7 mouse cellular contexts compared by ENCODE assay signal in genomic region chr17:75464983-75465634, GRCm38 (mm10). TPM values are rescaled to one million over a fixed set of nuclear protein-coding genes. Genes with fewer than 3 reads are reported as not detected.
A peak's percentile ranks its signal among the peaks of the same experiment; 100 is the strongest.
DNase-seq lines count a peak whose midpoint lies in the region; ATAC-seq and TF ChIP-seq lines count a peak whose summit lies in the region.

No protein-coding gene starts in this region.

- no peaks in the 10 kb centered on the region; the same call in 1 of the 2 replicates for H3K4me1 ChIP-seq in embryonic facial prominence, embryonic 11.5 days (ENCODE audit: control insufficient read depth, insufficient read depth, low read length)
- peaks cover 6% of the 10 kb centered on the region; the same call in 1 of the 2 replicates for H3K4me1 ChIP-seq in kidney, adult 2 months (ENCODE audit: control insufficient read depth, insufficient read depth, low read length)
- H3K4me1 ChIP-seq in limb, embryonic 11.5 days (ENCODE audit: control insufficient read depth, insufficient read depth, low read length), result peaks cover 6% of the 10 kb centered on the region; the same call in 1 of the 2 replicates
- H3K4me1 ChIP-seq in midbrain, embryonic 11.5 days (ENCODE audit: control insufficient read depth, insufficient read depth, low read length), result no peaks in the 10 kb centered on the region
- peaks cover 18% of the 10 kb centered on the region for H3K4me1 ChIP-seq in spleen, adult 2 months (ENCODE audit: control insufficient read depth, insufficient read depth, insufficient read length)

- no peaks in the 10 kb centered on the region for H3K9me3 ChIP-seq in embryonic facial prominence, embryonic 11.5 days (replicated peaks; ENCODE audit: control insufficient read depth, low read length)
- H3K9me3 ChIP-seq in limb, embryonic 11.5 days (ENCODE audit: control insufficient read depth, low read length), result no peaks in the 10 kb centered on the region
- H3K9me3 ChIP-seq in midbrain, embryonic 11.5 days (ENCODE audit: control insufficient read depth, low read length), result no peaks in the 10 kb centered on the region

- no peak; the same call in 1 of the 2 replicates for ATAC-seq in embryonic facial prominence, embryonic 11.5 days (replicated peaks; ENCODE audit: insufficient number of reproducible peaks, low FRiP score, low TSS enrichment, low read depth)
- ATAC-seq in limb, embryonic 11.5 days (ENCODE audit: insufficient number of reproducible peaks, low FRiP score, low TSS enrichment, low read depth), result peak; percentile 74; the same call in 1 of the 2 replicates
- ATAC-seq in midbrain, embryonic 11.5 days (ENCODE audit: low FRiP score), result 0 out of 2 replicates have a peak, but pooled peaks have one; percentile 24

- no peaks in the 10 kb centered on the region for H3K36me3 ChIP-seq in embryonic facial prominence, embryonic 11.5 days (replicated peaks; ENCODE audit: control insufficient read depth, insufficient read depth, low read depth, low read length)
- no peaks in the 10 kb centered on the region for H3K36me3 ChIP-seq in kidney, adult 2 months (ENCODE audit: control insufficient read depth, insufficient read depth, low read length)
- no peaks in the 10 kb centered on the region for H3K36me3 ChIP-seq in limb, embryonic 11.5 days (ENCODE audit: control insufficient read depth, insufficient read depth, low read length)
- H3K36me3 ChIP-seq in midbrain, embryonic 11.5 days (ENCODE audit: control insufficient read depth, insufficient read depth, low read length), result no peaks in the 10 kb centered on the region
- no peaks in the 10 kb centered on the region; the same call in 1 of the 2 replicates for H3K36me3 ChIP-seq in spleen, adult 2 months (ENCODE audit: control insufficient read depth, insufficient read depth, low read length)

- DNase-seq in adrenal gland, postnatal 14 days, result peak; percentile 77
- DNase-seq in embryonic facial prominence, embryonic 11.5 days (ENCODE audit: low spot score), result peak; percentile 55
- peak; percentile 88 to 93 for DNase-seq in heart, adult 18-20 months
- DNase-seq in kidney, adult 2 months, result peak; percentile 83
- peak; percentile 58 for DNase-seq in limb, embryonic 11.5 days (ENCODE audit: low spot score)
- DNase-seq in midbrain, embryonic 11.5 days (ENCODE audit: low spot score, missing footprints), result peak; percentile 81
- peak; percentile 73 to 80 for DNase-seq in spleen, adult 2 months (ENCODE audit: low read depth in 1 of 2, low spot score in 2 of 2)

- peak overlapping the region; percentile 25; the same call in 1 of the 2 replicates for H3K4me2 ChIP-seq in embryonic facial prominence, embryonic 11.5 days (ENCODE audit: low read depth, low read length)
- peak overlapping the region; percentile 35 for H3K4me2 ChIP-seq in limb, embryonic 11.5 days (ENCODE audit: low read depth, severe bottlenecking)
- H3K4me2 ChIP-seq in midbrain, embryonic 11.5 days, result no peak overlapping the region

- 10% methylated on average over 15 of the region's 15 CpGs for WGBS in embryonic facial prominence, embryonic 11.5 days
- WGBS in kidney, adult 2 months, result 9% methylated on average over 15 of the region's 15 CpGs
- 6% methylated on average over 15 of the region's 15 CpGs for WGBS in limb, embryonic 11.5 days
- WGBS in midbrain, embryonic 11.5 days, result 20% methylated on average over 15 of the region's 15 CpGs
- 1% methylated on average over 15 of the region's 15 CpGs for WGBS in spleen, adult 2 months

- no peaks in the 10 kb centered on the region for H3K27me3 ChIP-seq in embryonic facial prominence, embryonic 11.5 days (ENCODE audit: control insufficient read depth, insufficient read depth, low read length)
- no peaks in the 10 kb centered on the region for H3K27me3 ChIP-seq in kidney, adult 2 months (replicated peaks; ENCODE audit: control insufficient read depth, insufficient read depth, low read length)
- no peaks in the 10 kb centered on the region for H3K27me3 ChIP-seq in limb, embryonic 11.5 days (ENCODE audit: control insufficient read depth, insufficient read depth, low read length)
- H3K27me3 ChIP-seq in midbrain, embryonic 11.5 days (ENCODE audit: control insufficient read depth, insufficient read depth, low read length), result no peaks in the 10 kb centered on the region
- H3K27me3 ChIP-seq in spleen, adult 2 months (ENCODE audit: control insufficient read depth, insufficient read depth, low read length), result no peaks in the 10 kb centered on the region

- no peak for TF ChIP-seq CTCF in kidney, adult 2 months (conservative IDR thresholded peaks at IDR 0.05; ENCODE audit: insufficient read depth, insufficient read length, low read depth, low read length)
- no peak for TF ChIP-seq CTCF in spleen, adult 2 months (IDR thresholded peaks at IDR 0.05; ENCODE audit: extremely low read depth, insufficient read depth, insufficient read length, insufficient replicate concordance)

- 0 out of 2 replicates have a peak overlapping the region, but pooled peaks have one; percentile 10 for H3K4me3 ChIP-seq in embryonic facial prominence, embryonic 11.5 days (ENCODE audit: low read depth, low read length)
- peak overlapping the region; percentile 4; the same call in 1 of the 2 replicates for H3K4me3 ChIP-seq in kidney, adult 2 months (ENCODE audit: insufficient read depth, low read depth, low read length)
- H3K4me3 ChIP-seq in limb, embryonic 11.5 days (ENCODE audit: low read depth, low read length), result 0 out of 2 replicates have a peak overlapping the region, but pooled peaks have one; percentile 6
- no peak overlapping the region for H3K4me3 ChIP-seq in midbrain, embryonic 11.5 days (ENCODE audit: low read depth, low read length)
- peak overlapping the region; percentile 63 for H3K4me3 ChIP-seq in spleen, adult 2 months (ENCODE audit: extremely low read depth, insufficient read depth, insufficient read length)

- H3K27ac ChIP-seq in embryonic facial prominence, embryonic 11.5 days (replicated peaks; ENCODE audit: low read depth, low read length), result no peak overlapping the region
- no peak overlapping the region for H3K27ac ChIP-seq in kidney, adult 2 months (ENCODE audit: insufficient read depth, low read depth, low read length)
- H3K27ac ChIP-seq in limb, embryonic 11.5 days (replicated peaks; ENCODE audit: low read depth, low read length), result no peak overlapping the region
- H3K27ac ChIP-seq in midbrain, embryonic 11.5 days (ENCODE audit: low read depth, low read length), result no peak overlapping the region
- peak overlapping the region; percentile 95 for H3K27ac ChIP-seq in spleen, adult 2 months (ENCODE audit: insufficient read depth, low read length)

- no peak overlapping the region for H3K9ac ChIP-seq in embryonic facial prominence, embryonic 11.5 days (replicated peaks; ENCODE audit: low read length)
- 0 out of 2 replicates have a peak overlapping the region, but pooled peaks have one; percentile 17 for H3K9ac ChIP-seq in limb, embryonic 11.5 days (ENCODE audit: low read length)
- H3K9ac ChIP-seq in midbrain, embryonic 11.5 days (ENCODE audit: low read length), result no peak overlapping the region

- no peak for TF ChIP-seq POLR2A in kidney, adult 2 months (IDR thresholded peaks at IDR 0.05; ENCODE audit: low read depth, low read length)
- TF ChIP-seq POLR2A in spleen, adult 2 months (IDR thresholded peaks at IDR 0.05; ENCODE audit: low read depth, low read length), result peak; percentile 8; the same call in 1 of the 2 replicates

RNA-seq across cellular contexts. Expression of gene Rasgrp3, which starts 29.4 kb away (rescaled TPM):
- total RNA-seq in adrenal gland, postnatal 14 days (2021), result 23.3 and 30.3 TPM in 2 replicates
- 11.4 and 11.5 TPM in 2 replicates for polyA plus RNA-seq in embryonic facial prominence, embryonic 11.5 days (2014; fragmentation: Nextera tagmentation; extraction: Ambion mirVana)
- 10 to 100 TPM; 20.2 to 29.6 TPM for total RNA-seq in heart, adult 18-20 months (2021)
- polyA plus RNA-seq in kidney, adult 2 months (2012; rRNA removed), result 4.8 and 9.2 TPM in 2 replicates
- polyA plus RNA-seq in limb, embryonic 11.5 days (2014; fragmentation: Nextera tagmentation; extraction: Ambion mirVana), result 9.5 and 11.8 TPM in 2 replicates
- 5.5 and 8.3 TPM in 2 replicates for polyA plus RNA-seq in midbrain, embryonic 11.5 days (2014; fragmentation: Nextera tagmentation; extraction: Ambion mirVana)
- polyA plus RNA-seq in spleen, adult 2 months (2012; rRNA removed), result 9.8 TPM in 2 replicates
